Mouse (Mus musculus) kidney, adult 11 months (tissue): ENCODE data around the gene Prkar1b.

Source experiments
- DNase-seq: peaks from one replicate; pipeline ENCODE4 v3.0.0; 2022

Prkar1b gene

DNA sequence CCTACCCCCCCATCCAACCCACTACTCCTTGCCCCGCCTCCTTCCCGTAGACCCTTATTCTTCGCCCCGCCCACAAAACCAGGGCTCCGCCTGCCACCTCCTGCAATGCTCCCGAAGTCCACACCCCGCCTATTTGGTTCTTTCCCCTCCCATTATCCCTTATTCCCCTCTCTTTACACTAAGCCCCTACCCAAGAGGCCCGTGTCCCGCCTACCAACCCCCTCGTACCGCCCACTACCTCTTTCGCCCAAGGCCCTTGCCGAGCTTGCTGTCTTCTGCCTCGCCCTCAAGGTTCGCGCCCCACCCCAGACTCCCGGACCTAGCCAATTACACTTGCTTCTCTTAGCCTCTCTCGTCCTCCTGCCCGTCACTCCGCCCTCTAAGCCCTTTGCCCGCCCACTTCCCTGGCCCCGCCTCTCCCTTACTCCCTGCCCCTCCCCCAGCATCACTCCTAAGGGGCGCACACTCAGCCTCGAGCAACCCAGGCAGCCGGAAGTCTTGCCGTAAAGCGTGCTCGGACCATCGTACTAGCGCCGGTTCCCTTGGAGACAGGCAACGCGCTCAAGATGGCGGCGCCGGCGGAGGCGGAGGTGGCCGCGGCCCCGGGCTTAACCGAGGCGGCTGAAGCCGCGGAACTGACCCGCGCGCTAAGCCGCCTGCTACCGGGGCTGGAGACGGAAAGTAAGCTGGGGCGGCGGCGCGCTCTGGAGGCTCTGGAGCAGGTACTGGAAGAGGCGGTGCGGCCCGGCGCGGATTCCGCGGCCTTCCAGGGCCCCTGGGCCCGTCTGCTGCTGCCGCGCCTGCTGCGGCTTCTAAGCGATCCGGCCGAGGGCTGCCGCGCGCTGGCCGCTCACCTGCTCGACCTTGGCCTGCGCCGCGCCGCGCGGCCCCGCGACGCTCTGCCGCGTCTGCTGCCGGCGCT lies at the start of gene Prkar1b, which contains the start of gene Dnaaf5:
Gene Prkar1b, minus strand, starts transcription at position 321 of the 922 bp plus-strand sequence.
Gene Dnaaf5, plus strand, starts transcription at position 543 of the 922 bp plus-strand sequence.
- DNase-seq: peak; percentile 99

DNA sequence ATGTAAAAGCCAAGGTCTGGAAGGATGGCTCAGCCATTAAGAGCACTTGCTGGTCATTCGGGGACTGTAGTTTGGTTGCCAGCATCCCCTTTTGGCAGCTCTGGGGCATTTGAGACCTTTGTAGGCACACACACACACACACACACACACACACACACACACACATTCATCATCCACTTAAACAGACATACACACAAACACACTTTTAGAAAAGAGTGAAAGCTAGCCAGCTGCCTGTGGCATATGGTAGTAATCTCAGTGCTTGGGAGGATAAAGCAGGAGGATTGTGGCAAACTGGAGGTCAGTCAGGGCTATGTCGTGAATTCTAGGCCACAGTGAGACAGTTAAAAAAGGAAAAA lies 49.8 kb upstream of the Prkar1b start:
- DNase-seq: no peak

DNA sequence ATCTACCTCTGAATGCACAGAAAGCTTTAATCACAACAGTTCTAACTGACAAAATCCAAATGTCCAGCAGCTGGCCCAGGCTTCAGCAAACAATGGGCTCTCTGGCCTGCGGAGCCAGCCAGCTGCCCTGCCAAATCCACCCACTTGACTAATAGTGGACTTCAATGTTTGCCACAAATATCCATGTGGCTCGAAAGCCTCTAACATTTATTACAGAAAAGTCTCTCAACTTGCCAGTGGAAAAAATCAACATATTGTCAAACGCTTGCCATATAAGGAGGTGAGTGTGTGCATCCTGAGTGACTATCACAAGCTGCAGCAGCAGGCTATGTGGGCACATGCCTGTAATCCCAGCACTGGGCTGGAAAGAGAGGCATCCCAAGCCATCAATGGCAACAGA lies 49.0 kb upstream of the Prkar1b start:
- DNase-seq: no peak

DNA sequence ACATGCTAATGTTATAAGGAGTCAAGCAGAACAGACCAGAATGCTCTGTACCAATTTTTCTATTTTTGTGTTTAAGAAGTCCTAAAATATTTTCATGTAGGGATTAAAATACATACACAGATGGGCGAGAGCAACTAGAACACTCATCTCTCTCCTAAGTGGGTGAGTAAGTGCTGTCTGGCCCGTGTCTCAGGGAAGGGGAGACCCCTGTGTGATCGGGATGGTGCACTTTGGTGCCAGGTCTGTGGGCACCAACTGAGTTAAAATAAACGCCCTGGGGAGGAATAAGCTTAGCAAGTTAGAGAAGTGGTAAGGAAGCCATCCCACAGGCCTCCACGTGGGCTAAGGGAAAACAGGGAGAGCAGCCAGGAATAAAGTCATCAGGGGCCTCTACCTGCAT lies 41.2 kb upstream of the Prkar1b start:
- no peak for DNase-seq

DNA sequence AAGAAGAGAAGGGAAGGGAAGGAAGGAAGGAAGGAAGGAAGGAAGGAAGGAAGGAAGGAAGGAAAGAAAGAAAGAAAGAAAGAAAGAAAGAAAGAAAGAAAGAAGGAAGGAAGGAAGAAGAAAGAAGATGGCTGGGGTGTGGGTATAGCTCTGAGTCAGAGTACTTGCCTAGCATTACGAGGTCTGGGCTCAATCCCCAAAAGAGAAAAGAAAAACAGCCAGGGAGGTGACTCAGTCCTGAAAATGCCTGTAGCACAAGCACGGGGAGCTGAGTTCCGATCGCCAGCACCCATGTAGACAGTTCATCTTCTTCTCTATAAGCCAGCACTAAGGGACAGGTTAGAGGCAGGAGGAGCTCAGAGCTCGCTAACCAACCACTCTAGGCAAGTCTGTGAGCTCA lies 39.9 kb upstream of the Prkar1b start:
- DNase-seq: no peak

DNA sequence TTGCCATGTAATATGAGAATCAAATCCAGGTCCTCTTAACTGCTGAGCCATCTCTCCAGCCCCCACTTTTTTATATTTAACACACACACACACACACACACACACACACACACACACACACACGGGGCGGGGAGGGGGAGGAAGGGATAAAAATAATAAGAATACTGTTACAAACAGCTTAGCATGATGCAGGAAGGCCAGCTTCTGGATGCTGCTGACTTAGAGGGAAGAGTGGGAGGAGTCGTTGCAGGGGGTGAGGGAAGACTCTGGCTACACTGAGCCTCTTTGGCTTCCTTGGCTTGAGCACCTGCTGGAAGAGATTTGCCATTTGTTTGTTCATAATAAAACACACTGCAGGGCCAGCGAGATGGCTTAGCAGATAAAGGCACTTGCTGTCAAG lies 35.1 kb upstream of the Prkar1b start:
- no peak for DNase-seq

DNA sequence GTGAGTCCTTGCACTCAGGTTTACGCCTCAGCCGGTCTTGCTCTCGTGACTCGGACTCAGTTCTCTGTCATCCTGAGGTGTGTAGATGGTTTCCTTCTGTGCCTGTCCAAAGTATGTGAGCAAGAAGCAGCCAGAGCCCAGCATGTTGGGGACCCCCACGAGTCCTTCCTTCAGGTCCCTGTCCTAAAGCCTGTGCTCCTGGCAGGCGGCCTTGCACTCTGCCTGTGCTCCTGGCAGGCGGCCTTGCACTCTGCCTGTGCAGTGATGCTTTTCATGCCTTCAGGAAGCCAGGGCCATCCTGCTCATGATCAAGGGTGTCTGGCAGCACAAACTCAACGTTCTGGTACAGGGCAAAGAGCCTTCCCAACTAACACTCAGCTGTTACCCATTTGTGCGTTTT lies 33.8 kb upstream of the Prkar1b start:
- DNase-seq: no peak

DNA sequence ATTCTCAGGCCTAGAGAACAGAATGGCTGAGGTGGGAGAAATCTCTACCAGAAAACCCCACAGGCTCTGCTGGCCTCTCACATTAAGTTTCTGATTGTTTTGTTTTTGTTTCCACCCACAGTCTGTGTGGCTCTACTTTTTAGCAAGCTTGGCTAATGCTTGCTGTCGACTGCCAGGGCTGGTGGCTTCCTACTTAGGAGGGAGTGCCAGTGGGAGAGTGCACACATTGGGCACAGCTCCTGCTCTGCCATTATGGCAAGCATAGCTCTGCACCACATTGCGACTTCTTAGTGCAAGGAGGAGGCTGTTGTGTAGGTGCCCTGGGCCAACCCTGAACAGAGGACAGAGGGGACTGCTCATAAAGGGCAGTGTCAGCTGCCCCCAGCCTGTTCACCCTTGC lies 33.3 kb upstream of the Prkar1b start:
- DNase-seq: no peak

DNA sequence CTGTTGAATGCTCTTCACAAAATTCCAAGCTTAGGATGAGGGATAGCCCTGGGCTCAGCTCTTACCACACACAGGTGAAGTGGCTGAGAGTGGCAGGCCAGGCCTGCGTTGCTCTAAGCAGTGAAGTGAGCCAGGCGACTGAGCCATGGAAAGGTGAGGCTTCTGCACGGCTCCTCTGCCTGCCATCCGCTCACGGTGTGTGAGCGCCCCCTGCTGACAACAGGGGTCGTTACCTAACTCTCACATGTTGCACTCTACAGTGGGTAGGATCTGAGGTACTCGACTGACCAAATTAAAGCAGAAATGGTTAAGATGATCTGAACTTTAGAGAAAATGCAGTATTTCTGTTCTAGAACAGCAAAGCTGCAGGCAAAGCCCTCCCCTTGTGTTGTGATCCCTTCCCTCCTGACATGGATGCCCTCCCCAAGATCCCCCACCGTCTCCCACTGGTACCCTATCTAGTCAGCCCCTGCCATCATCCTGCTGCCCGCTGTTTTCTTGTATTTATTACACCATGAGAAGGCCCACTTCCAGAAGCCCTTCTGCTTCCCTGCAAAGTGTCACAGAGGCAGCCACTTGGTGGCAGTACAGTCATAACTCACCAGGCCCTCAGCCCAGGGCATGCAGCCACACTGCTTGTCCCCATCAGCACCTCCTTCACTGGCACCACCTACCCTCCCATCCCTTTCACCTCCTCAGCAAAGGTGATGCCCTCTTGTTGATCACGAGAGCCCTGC lies 29.3 kb upstream of the Prkar1b start:
- peak; percentile 26 for DNase-seq

DNA sequence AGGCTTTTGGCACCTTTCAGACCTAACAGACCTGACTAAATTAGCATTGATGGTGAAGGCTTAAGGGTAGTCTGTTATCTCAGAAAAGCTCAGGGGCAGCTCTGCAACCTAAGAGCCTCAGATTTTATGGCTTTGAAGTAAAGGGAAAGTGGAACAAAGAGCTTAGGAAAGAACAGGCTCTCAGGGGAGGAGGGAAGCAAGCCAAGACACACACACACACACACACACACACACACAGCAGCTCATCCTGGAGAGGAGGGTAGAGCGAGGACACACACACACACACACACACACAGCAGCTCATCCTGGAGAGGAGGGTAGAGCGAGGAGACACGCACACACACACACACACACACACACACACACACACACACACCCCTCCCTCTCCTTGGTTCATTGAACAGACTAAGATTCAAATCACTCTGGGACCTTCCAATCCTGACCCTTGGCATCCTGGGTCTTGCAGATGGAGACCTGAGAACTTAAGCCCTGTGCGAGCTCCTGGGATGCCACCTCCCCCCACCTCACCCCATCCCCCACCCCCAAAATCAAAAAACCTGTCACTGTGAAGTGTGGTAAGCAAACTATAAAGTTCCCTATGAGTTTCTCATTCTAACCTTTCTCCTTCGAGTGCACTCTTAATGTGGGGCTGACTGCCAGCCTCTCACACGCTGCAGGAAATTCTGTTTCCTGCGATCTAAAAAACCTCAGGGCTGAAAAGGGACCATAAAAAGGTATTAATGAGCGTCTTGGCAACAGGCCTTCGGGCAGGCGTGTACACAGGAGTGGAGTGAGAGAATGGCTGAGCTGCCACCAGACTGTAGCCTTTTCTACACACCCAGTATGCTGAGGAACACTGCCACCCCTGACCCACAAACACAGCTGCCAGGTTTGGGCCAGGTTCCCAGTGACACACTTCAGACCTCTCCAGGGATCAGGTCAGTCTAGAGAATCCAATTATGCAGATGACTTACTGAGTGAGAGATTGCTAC lies 25.1 kb upstream of the Prkar1b start:
- peak; percentile 53 for DNase-seq

DNA sequence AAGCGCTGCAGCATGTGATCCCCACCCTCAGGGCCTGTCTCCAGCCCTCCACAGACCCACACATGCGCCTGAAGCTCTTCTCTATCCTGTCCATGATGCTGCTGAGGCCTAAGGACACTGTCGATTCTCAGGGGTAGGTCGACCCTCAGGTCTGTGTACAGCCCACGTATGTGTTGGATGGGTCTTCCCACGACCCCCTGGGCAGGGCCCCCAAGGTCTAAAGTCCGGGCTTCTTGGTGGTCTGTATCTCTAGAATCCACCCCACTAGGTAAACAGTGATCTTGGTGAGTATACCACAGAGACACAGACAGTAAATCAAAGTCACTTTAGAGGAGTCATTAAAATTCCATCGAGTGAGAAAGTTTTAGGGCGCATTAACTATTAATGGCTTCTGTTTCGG lies 24.3 kb upstream of the Prkar1b start:
- no peak for DNase-seq

DNA sequence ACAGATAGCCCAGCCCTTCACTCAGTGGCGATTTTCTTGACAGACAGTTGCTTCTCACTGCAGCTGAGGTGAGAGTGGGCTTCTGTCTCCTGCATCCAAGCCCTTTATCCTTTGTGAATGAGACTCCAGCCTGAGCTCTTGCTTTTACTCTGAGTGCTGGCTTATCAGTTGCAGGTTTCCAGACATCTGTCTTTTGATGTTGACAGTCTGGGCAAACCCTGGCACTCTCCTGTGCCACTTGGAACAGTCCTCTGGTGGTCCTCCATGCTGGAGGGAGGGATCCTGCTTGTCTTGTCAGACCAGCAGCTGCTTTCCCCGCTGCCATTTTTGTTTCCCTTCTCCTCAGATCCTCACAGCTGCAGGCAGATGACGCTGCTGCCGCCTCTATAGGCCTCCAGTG lies 22.1 kb upstream of the Prkar1b start:
- DNase-seq: no peak

DNA sequence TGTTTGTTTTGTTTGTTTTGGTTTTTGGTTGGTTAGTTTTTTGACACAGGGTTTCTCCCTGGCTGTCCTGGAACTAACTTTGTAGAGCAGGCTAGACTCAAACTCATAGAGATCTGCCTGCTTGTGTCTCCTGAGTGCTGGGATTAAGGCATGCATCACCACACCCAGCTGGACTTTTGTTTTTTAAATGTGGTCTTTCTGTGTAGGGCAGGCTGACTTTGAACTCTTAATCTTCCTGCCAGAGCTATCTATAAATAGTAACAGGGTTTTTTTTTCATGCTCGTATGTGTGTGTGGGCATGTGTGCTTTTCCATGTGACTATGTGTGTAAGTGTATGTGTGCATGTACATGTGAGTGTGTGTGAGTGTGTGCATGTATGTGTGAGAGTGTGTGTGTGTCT lies 17.7 kb upstream of the Prkar1b start:
- no peak for DNase-seq

DNA sequence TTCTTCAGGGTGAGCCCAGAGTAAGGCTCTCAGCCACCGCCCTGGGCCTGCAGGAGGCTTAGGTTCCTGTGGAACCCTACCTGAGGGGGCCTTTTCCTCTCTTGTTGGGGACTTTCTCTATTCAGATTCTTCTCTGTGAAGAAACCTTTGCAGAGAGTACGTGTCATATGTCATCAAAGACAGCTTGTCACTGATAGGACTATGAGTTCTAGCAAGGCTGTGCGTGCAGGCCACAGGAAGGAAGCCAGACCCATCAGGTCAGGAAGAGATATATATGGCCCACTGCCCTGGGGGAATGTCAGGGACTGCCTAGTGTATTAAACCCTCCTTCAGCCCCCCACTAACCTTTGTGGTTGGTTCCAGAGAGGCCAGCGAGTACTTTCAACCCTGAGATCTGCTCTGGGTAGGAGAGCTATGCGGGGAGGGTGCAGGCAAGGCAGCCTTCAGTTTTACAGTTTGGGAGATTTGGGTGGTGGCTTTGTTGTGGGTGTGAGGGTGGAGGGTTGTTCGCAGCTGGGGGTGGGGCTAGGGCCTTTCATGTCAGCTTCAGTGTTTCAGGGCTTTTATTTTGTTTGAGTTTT lies 17.1 kb upstream of the Prkar1b start:
- no peak for DNase-seq

DNA sequence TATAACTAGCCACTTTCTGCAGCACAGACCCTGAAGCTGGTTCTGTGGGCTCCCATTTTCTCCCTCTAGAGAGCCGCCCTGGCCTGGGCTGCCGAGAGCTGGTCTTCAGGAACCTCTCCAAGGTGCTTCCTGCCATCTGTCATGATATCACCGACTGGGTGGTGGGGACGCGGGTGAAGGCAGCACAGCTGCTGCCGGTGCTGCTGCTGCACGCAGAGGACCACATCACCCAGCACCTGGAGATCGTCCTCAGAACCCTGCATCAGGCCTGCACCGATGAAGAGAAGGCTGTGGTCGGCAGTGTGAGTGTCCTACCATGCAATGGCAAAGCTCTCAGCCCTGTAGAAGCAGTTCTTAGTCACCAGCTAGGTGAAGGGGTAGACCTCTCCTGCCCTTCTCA lies 11.8 kb upstream of the Prkar1b start:
- no peak for DNase-seq

DNA sequence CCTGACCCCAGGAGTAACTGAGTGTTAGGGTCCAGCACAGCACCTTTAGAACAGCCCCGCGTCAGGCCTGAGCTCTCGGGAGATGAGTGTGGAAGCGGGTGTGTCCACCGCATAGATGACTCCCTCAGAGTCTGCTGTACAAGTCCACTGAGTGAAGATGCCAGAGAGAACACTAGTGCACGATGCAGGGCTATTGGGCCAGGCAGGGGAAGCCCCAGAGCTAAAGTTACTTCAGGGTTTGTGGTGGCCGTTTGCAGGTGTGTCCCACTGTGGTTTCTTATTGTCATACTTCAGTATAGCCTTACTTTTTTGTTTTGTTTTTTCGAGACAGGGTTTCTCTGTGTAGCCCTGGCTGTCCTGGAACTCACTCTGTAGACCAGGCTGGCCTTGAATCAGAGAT lies 11.1 kb upstream of the Prkar1b start:
- no peak for DNase-seq

DNA sequence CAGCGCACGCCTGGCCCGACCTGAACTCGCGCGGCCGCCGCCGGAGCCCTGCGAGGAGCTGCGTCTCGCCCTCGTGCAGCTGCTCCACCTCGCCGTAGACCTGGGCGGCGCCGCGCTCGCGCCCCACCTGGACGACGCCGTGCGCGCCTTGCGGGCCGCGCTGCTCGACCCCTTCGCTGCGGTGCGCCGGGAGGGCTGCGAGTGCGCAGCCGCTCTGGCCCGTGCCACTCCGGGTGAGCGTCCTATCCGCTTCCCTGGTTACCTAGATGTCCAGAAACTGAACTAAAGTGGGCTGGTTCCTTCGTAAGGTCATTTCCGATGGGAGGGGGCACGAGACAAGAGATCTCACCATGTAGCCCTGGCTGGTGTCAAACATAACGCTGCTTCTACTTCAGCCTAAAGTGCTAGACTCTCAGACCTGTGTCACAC lies 816 bp upstream of the Prkar1b start:
- peak; percentile 21 for DNase-seq

DNA sequence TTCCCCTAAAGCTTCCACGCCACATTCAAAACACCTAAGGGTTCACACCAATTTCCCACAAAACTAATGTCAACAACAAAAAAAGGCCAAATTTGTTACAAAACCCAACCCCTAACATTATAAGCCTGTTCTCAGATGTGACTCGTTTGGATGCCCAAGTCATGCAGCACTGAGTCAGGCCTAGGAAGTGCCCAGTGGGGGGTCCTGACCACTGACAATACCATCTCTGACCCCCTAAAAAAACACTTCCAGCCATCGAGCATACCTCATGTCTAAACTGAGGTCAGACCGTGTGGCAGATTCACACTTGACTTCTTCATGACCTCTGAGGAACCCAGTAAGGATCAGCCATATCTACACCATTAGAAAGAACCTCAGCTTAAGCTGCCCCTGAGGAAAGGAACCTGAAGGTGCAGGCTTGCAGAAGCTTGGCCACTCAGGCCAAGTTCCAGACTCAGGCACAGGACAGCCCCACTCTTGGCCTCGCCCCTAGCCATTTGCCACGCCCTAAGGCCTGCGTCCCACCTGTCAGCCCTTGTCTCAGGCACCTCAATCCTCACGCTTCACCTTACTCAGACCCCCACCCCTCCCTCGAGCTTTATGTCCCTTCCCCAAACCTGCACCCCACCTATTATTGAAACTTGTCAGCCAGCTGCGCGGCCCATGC lies 662 bp downstream of the Prkar1b start:
- no peak for DNase-seq

DNA sequence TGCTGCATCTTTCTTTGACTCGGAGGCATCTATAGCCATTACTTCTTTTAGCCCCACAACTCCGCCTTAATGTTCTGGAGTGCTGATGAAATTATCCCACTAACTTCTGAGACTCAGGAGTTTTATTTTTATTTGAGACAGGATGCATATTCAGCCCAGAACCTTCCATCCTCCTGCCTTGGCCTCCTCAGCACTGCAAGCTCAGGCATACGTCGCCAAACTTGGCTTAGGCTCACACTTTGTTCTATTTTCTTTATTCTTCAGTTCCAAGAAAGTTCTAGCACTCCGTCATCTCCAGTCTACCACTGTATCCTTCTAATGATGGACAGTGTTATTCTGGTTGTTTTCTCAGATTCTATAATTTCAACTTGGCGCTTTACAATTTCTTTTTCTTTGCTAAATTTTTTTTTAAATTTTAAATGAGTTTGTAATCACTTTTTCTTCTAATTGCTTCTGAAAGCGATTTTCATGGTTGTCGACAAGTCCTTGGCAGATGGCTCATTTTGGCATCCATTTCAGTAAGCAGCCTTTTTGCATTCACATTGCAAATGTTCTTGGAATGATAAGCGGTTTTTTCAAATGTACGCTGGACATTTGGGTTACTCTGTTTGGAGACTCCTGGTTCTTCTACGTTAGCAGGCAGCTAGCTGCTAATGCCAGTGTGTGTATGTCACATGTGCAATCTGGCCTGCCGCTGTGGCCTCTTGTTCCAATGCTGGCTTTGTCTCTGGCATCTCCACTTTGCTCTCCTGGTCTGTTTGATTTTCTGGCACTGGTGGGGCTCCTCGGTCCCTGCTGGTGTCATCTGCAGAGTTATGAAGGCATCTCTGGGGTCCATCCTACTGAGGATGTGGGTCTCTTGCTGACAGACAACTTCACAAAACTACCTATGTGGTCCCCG lies 2.4 kb downstream of the Prkar1b start:
- DNase-seq: no peak

DNA sequence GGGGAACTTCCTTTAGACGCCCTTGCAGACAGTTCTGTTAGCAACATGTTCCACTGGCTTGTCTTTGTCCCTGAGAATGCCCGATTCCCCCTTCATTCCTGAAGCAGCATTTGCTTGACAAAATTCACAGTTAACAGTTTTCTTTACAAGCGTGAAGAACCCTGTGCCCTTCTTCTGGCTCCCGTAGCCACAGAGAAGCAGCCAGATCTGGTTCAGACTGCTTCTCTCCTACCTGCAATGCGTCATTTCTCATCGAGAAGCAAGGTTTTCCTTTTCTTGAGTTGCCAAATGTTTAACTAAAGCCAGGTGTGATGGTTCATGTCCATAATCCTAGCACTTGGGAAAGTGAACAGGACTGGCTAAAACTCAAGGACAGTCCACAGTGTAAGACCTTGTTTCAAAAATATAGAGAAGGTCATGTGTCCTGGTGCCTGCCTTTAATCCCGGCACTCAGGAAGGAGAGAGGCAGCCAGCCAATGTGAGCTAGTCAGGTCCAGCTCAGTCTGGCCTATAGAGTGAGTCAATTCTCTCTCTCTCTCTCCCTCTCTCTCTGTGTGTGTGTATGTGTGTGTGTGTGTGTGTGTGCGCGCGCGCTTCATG lies 3.2 kb downstream of the Prkar1b start:
- peak; percentile 73 for DNase-seq
